Mouse (Mus musculus): ENCODE data around the gene Tenm3. TPM values are rescaled to one million over a fixed set of nuclear protein-coding genes. Genes with fewer than 3 reads are reported as not detected.

The Tenm3 gene
- polyA plus RNA-seq, 1 experiment from 2014 or later: 47.0 TPM

- Histone ChIP-seq H3K36me3 (replicated peaks; ENCODE audit: control insufficient read depth, insufficient read depth, low read depth, low read length) (no peaks in the 10 kb centered on the region), H3K9me3 (replicated peaks; ENCODE audit: control insufficient read depth, low read length) (no peaks in the 10 kb centered on the region), H3K27ac (replicated peaks; ENCODE audit: low read depth, low read length) (no peak overlapping the region), H3K9ac (replicated peaks; ENCODE audit: low read length) (no peak overlapping the region), H3K4me3 (ENCODE audit: low read depth, low read length) (no peak overlapping the region), H3K27me3 (ENCODE audit: control insufficient read depth, insufficient read depth, low read length) (no peaks in the 10 kb centered on the region), H3K4me1 (ENCODE audit: control insufficient read depth, insufficient read depth, low read length) (no peaks in the 10 kb centered on the region), H3K4me2 (ENCODE audit: low read depth, low read length) (no peak overlapping the region)
- ATAC-seq (replicated peaks; ENCODE audit: insufficient number of reproducible peaks, low FRiP score, low TSS enrichment, low read depth): no peak
- DNase-seq (ENCODE audit: low spot score): no peak
- 96% methylated on average over 10 of the region's 10 CpGs for WGBS
These were observed 526.3 kb downstream of the Tenm3 start for GRCm38 (mm10) chr8:48317498-48317897.

- ATAC-seq (replicated peaks; ENCODE audit: insufficient number of reproducible peaks, low FRiP score, low TSS enrichment, low read depth) (no peak), DNase-seq (ENCODE audit: low spot score) (no peak)
- 87% methylated on average over 8 of the region's 8 CpGs for WGBS
- no peaks in the 10 kb centered on the region for H3K27me3 ChIP-seq (ENCODE audit: control insufficient read depth, insufficient read depth, low read length)
- no peak overlapping the region for H3K4me3 ChIP-seq (ENCODE audit: low read depth, low read length)
- no peak overlapping the region for H3K9ac ChIP-seq (replicated peaks; ENCODE audit: low read length)
- H3K9me3 ChIP-seq (replicated peaks; ENCODE audit: control insufficient read depth, low read length): no peaks in the 10 kb centered on the region
- H3K36me3 ChIP-seq (replicated peaks; ENCODE audit: control insufficient read depth, insufficient read depth, low read depth, low read length): no peaks in the 10 kb centered on the region
- H3K27ac ChIP-seq (replicated peaks; ENCODE audit: low read depth, low read length): no peak overlapping the region
- no peaks in the 10 kb centered on the region for H3K4me1 ChIP-seq (ENCODE audit: control insufficient read depth, insufficient read depth, low read length)
- no peak overlapping the region for H3K4me2 ChIP-seq (ENCODE audit: low read depth, low read length)
These were observed 528.1 kb downstream of the Tenm3 start for GRCm38 (mm10) chr8:48315605-48316004.

GRCm38 (mm10) chr8:48313985-48314368 lies 529.8 kb downstream of the Tenm3 start:
- Histone ChIP-seq H3K4me3 (ENCODE audit: low read depth, low read length) (no peak overlapping the region), H3K9me3 (replicated peaks; ENCODE audit: control insufficient read depth, low read length) (no peaks in the 10 kb centered on the region), H3K36me3 (replicated peaks; ENCODE audit: control insufficient read depth, insufficient read depth, low read depth, low read length) (no peaks in the 10 kb centered on the region), H3K9ac (replicated peaks; ENCODE audit: low read length) (no peak overlapping the region), H3K27me3 (ENCODE audit: control insufficient read depth, insufficient read depth, low read length) (no peaks in the 10 kb centered on the region), H3K27ac (replicated peaks; ENCODE audit: low read depth, low read length) (no peak overlapping the region), H3K4me1 (ENCODE audit: control insufficient read depth, insufficient read depth, low read length) (peaks cover 5% of the 10 kb centered on the region; the same call in 1 of the 2 replicates), H3K4me2 (ENCODE audit: low read depth, low read length) (no peak overlapping the region)
- WGBS: 70% methylated on average over 5 of the region's 5 CpGs
- ATAC-seq (replicated peaks; ENCODE audit: insufficient number of reproducible peaks, low FRiP score, low TSS enrichment, low read depth) (no peak), DNase-seq (ENCODE audit: low spot score) (no peak)

- Histone ChIP-seq H3K4me1 (ENCODE audit: control insufficient read depth, insufficient read depth, low read length) (peaks cover 5% of the 10 kb centered on the region; the same call in 1 of the 2 replicates), H3K36me3 (replicated peaks; ENCODE audit: control insufficient read depth, insufficient read depth, low read depth, low read length) (no peaks in the 10 kb centered on the region), H3K9ac (replicated peaks; ENCODE audit: low read length) (no peak overlapping the region), H3K27ac (replicated peaks; ENCODE audit: low read depth, low read length) (no peak overlapping the region), H3K27me3 (ENCODE audit: control insufficient read depth, insufficient read depth, low read length) (no peaks in the 10 kb centered on the region), H3K4me3 (ENCODE audit: low read depth, low read length) (no peak overlapping the region), H3K4me2 (ENCODE audit: low read depth, low read length) (no peak overlapping the region), H3K9me3 (replicated peaks; ENCODE audit: control insufficient read depth, low read length) (no peaks in the 10 kb centered on the region)
- DNase-seq (ENCODE audit: low spot score) (peak; percentile 27), ATAC-seq (replicated peaks; ENCODE audit: insufficient number of reproducible peaks, low FRiP score, low TSS enrichment, low read depth) (no peak)
- 75% methylated on average over 11 of the region's 11 CpGs for WGBS
These were observed 530.4 kb downstream of the Tenm3 start for GRCm38 (mm10) chr8:48313210-48313984.

- H3K27ac ChIP-seq (replicated peaks; ENCODE audit: low read depth, low read length): no peak overlapping the region
- 82% methylated on average over 3 of the region's 3 CpGs for WGBS
- no peak overlapping the region for H3K9ac ChIP-seq (replicated peaks; ENCODE audit: low read length)
- H3K4me1 ChIP-seq (ENCODE audit: control insufficient read depth, insufficient read depth, low read length): peaks cover 5% of the 10 kb centered on the region; the same call in 1 of the 2 replicates
- H3K4me2 ChIP-seq (ENCODE audit: low read depth, low read length): no peak overlapping the region
- no peaks in the 10 kb centered on the region for H3K9me3 ChIP-seq (replicated peaks; ENCODE audit: control insufficient read depth, low read length)
- no peaks in the 10 kb centered on the region for H3K27me3 ChIP-seq (ENCODE audit: control insufficient read depth, insufficient read depth, low read length)
- no peaks in the 10 kb centered on the region; the same call in 1 of the 2 replicates for H3K36me3 ChIP-seq (replicated peaks; ENCODE audit: control insufficient read depth, insufficient read depth, low read depth, low read length)
- ATAC-seq (replicated peaks; ENCODE audit: insufficient number of reproducible peaks, low FRiP score, low TSS enrichment, low read depth) (no peak), DNase-seq (ENCODE audit: low spot score) (no peak)
- no peak overlapping the region for H3K4me3 ChIP-seq (ENCODE audit: low read depth, low read length)
These were observed 532.0 kb downstream of the Tenm3 start for GRCm38 (mm10) chr8:48311706-48312105.

- H3K4me3 ChIP-seq (ENCODE audit: low read depth, low read length): no peak overlapping the region
- no peak overlapping the region for H3K4me2 ChIP-seq (ENCODE audit: low read depth, low read length)
- H3K27me3 ChIP-seq (ENCODE audit: control insufficient read depth, insufficient read depth, low read length): no peaks in the 10 kb centered on the region
- no peaks in the 10 kb centered on the region; the same call in 1 of the 2 replicates for H3K36me3 ChIP-seq (replicated peaks; ENCODE audit: control insufficient read depth, insufficient read depth, low read depth, low read length)
- 58% methylated on average over 10 of the region's 10 CpGs for WGBS
- H3K4me1 ChIP-seq (ENCODE audit: control insufficient read depth, insufficient read depth, low read length): peaks cover 5% of the 10 kb centered on the region; the same call in 1 of the 2 replicates
- no peak overlapping the region for H3K27ac ChIP-seq (replicated peaks; ENCODE audit: low read depth, low read length)
- no peak overlapping the region for H3K9ac ChIP-seq (replicated peaks; ENCODE audit: low read length)
- H3K9me3 ChIP-seq (replicated peaks; ENCODE audit: control insufficient read depth, low read length): no peaks in the 10 kb centered on the region
- no peak for DNase-seq (ENCODE audit: low spot score)
- ATAC-seq (replicated peaks; ENCODE audit: insufficient number of reproducible peaks, low FRiP score, low TSS enrichment, low read depth): no peak
These were observed 533.4 kb downstream of the Tenm3 start for GRCm38 (mm10) chr8:48310240-48310849.

GRCm38 (mm10) chr8:48309191-48309987 lies 534.4 kb downstream of the Tenm3 start:
- Histone ChIP-seq H3K27ac (replicated peaks; ENCODE audit: low read depth, low read length) (peak overlapping the region; percentile 41; the same call in 1 of the 2 replicates), H3K9ac (replicated peaks; ENCODE audit: low read length) (no peak overlapping the region), H3K4me2 (ENCODE audit: low read depth, low read length) (no peak overlapping the region), H3K9me3 (replicated peaks; ENCODE audit: control insufficient read depth, low read length) (no peaks in the 10 kb centered on the region), H3K4me3 (ENCODE audit: low read depth, low read length) (no peak overlapping the region), H3K36me3 (replicated peaks; ENCODE audit: control insufficient read depth, insufficient read depth, low read depth, low read length) (no peaks in the 10 kb centered on the region; the same call in 1 of the 2 replicates), H3K4me1 (ENCODE audit: control insufficient read depth, insufficient read depth, low read length) (peaks cover 5% of the 10 kb centered on the region; the same call in 1 of the 2 replicates), H3K27me3 (ENCODE audit: control insufficient read depth, insufficient read depth, low read length) (no peaks in the 10 kb centered on the region)
- ATAC-seq (replicated peaks; ENCODE audit: insufficient number of reproducible peaks, low FRiP score, low TSS enrichment, low read depth) (peak; percentile 68; the same call in 1 of the 2 replicates), DNase-seq (ENCODE audit: low spot score) (peak; percentile 75)
- WGBS: 56% methylated on average over 16 of the region's 16 CpGs

Data from embryonic facial prominence, embryonic 11.5 days (tissue).